Mouse (Mus musculus) thymus, postnatal 36 days (tissue): ENCODE results near the gene Lgr5.

Experiments
- DNase-seq, 2 experiments: peaks; one replicate each; pipeline ENCODE4 v3.0.0; 2022; ENCODE audit warnings: mixed read lengths in 2 of 2

The Lgr5 gene

GRCm38 (mm10) chr10:115587301-115587969 is at the start of gene Lgr5:
Gene Lgr5 (minus strand): TSS chr10:115587780.
- no peak for DNase-seq

GRCm38 (mm10) chr10:115626678-115627077 is 39.1 kb upstream of the Lgr5 start:
- DNase-seq = no peak

DNA sequence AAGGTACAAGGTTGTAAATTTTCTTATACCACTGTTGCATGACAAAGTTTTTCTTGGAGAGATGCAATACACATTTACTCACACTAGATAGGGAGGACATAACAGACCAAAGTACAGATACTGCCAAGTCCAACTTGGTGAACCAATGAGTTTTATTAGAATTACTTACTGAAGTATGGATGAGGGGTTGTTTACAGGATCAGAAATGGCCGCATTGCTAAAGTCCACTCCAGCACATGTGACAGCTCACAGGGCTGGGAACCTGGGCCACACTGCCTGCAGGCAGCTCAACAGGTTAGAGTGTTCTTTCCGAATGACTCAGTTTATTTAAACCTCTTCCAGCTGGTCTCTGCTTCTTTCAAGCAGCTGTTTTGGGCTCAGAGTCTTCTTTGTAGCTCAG is 37.4 kb upstream of the Lgr5 start:
- DNase-seq = no peak

GRCm38 (mm10) chr10:115623956-115624671 is 36.5 kb upstream of the Lgr5 start:
- peak in 1 of 2 experiments; percentile 4 for DNase-seq

GRCm38 (mm10) chr10:115623481-115623880 is 35.9 kb upstream of the Lgr5 start:
- no peak for DNase-seq

- no peak for DNase-seq
Measured at GRCm38 (mm10) chr10:115618288-115618856, 30.8 kb upstream of the Lgr5 start.

DNA sequence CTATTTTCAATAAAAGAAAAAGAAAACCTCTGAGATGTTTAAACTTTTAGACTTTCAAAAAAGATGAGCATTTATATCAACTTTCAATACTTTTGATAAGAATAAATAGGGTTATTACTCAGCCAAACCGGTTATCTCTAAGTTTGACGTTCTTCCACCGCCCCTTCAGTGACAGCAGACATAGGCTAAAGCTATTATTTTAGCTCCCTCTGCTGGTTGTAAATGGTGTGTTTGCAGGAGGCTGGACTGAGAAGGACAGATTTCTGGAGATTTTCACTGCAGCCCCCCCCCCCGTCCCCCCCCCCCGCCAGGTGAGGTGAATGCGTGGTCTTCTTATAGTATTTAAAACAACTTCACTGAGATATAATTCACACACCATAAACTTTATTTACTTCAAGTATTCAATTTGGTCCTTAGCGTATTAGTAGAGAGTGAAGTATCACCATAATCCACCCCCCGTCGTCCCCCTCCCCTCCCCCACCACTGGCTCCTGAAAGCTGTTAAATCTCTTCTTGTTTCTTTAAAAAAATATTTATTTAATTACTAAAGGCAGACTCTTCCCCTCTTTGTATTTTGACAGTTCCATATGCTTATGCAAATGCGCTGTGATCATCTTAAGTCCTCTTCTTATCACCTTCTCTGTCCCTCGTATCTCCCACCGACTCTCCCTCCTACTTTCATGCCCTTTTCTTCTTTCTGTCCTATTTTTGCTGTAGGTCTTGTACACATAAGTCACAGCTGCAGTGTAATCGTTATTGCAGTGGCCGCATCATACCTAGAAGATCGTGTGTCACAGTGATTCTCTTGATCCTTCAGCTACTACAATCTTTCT is 30.1 kb upstream of the Lgr5 start:
- no peak for DNase-seq

GRCm38 (mm10) chr10:115595748-115596147 is 8.2 kb upstream of the Lgr5 start:
- DNase-seq = no peak

GRCm38 (mm10) chr10:115593651-115594050 is 6.1 kb upstream of the Lgr5 start:
- no peak for DNase-seq

GRCm38 (mm10) chr10:115593221-115593620 is 5.6 kb upstream of the Lgr5 start:
- no peak for DNase-seq

GRCm38 (mm10) chr10:115587979-115588378 is 399 bp upstream of the Lgr5 start:
- DNase-seq = no peak

DNA sequence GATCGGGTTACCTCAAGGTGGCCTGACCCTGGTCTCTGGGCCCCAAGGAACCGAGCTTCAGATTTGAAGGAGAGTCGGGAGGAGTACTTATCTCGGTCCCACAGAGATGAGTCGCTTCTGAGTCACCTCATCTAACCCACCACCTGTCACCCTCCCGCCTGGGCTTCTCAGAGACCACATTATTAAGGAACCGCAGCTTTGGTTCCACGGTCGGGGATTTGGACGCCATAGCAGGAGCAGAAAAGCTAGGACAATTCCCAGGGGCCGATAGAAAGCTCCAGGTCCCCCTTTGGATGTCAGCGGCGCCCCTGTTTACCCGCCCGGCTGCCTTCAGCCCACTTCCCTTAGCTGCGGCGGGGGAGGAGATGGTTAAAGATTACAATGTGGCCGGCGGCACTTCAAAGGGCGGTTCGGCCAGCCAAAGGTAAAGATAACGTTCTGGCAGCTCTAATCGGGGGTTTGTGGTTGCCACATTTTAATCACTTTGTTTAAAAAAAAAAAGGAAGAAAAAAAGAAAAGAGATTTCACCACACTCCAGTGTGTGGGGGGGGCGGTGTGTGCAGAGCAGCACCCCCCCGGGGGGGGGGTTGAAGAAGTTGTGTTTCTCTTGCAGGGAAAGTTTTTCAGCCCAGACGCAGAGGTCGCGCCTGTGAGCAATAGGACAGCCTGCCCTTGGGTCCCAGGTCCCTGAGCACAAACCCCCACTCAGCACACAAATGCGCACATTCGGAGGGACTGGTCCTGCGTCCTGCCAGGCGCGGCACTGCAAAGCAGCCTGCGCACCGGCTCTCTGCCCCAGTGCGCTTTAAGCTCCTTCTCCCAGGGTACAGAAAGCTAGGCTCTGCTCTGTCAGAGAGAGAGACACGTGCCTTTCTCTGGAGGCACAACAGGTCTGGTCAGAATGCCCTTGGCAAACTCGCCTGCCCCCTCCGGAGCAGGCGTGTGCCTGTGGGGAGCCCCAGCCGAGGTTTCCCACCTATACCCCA is 1.0 kb downstream of the Lgr5 start:
- no peak for DNase-seq

DNA sequence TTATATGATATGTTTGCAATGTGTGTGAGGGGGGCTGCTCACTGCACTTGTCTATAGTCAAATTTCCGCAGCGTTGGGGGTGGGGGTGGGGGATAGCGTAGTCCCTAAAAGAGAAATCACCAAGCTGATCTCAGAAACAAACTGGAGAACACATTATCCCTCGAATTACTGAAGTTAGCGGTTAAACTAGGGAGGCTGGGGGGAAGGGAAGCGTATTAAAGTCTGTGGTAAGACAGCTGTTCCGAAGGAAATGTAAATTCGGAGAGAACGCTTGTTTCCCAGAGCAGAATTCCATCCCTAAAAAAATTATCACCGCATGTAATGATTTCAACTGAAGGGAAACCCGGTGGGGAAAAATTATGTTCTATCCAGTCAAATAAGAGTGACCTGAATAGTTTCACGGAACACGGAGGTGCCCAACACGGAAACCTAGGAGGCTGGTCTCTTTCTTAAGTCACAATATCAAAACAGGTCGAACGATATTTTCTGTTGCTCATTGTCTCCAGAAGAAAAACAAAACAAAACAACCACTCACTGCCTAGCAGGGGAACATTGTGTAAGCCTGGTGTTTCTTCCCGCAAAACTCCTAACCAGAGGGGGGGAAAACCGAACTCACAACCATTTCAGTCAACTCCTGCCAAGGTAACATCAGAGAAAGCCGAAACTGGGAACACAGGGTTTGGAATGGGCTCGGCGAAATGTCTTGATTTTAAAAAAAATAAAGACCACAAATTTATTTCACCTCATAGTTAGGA is 1.9 kb downstream of the Lgr5 start:
- DNase-seq = no peak

DNA sequence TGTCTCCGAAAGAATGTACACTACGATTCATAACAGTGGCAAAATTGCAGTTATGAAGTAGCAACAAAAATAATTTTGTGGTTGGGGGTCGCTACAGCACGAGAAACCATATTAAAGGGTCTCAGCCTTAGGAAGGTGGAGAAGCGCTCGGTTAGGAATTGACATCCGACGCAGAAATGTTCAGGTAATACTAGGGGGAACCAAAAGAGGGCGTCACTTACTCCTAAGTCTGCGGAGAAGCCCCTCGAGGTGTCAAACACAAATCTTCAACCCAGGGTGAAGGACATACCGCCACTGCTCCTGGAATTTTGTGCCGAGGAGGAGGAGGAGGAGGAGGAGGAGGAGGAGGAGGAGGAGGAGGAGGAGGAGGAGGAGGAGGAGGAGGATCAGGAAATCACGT is 2.9 kb downstream of the Lgr5 start:
- DNase-seq = no peak

GRCm38 (mm10) chr10:115583071-115583470 is 4.5 kb downstream of the Lgr5 start:
- DNase-seq = no peak

DNA sequence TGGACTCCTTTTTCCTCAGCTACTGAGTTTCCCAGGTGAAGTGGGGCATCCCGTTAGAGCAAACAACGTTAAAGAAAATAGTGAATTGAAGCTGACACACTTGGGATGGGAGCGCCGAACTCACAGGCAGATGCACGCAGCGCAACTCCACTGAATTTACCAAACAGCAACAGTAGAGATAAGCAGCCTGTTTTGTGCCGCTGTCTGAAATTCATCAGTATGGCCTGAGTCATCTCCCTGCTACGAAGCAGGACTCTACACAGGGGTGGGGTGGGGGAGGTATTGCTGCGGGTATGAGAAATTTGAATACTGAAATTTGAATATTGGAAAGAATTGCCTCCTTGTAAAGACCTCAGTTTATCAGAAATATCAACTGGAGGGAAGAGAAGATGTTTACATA is 5.6 kb downstream of the Lgr5 start:
- no peak for DNase-seq

DNA sequence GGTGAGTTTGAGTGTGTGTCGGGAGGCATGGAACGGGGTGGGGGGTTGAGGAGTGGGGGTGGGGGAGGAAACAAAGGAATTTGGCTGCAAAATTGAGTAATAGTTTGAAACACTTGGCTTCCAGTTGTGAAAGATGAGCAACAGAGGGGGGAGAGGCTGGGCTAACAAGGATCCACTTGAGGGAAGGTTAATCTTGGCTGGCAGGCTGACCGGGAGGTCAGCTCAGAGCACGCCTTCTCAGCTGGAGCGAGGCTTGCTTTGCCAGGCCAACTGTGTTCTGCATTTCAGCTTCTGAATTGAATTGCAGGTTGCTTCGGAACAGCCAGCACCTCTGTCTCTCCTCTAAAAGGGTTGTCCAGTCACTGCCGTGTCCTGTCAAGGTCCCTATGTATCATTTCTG is 8.1 kb downstream of the Lgr5 start:
- no peak for DNase-seq

GRCm38 (mm10) chr10:115579076-115579475 is 8.5 kb downstream of the Lgr5 start:
- DNase-seq = no peak

DNA sequence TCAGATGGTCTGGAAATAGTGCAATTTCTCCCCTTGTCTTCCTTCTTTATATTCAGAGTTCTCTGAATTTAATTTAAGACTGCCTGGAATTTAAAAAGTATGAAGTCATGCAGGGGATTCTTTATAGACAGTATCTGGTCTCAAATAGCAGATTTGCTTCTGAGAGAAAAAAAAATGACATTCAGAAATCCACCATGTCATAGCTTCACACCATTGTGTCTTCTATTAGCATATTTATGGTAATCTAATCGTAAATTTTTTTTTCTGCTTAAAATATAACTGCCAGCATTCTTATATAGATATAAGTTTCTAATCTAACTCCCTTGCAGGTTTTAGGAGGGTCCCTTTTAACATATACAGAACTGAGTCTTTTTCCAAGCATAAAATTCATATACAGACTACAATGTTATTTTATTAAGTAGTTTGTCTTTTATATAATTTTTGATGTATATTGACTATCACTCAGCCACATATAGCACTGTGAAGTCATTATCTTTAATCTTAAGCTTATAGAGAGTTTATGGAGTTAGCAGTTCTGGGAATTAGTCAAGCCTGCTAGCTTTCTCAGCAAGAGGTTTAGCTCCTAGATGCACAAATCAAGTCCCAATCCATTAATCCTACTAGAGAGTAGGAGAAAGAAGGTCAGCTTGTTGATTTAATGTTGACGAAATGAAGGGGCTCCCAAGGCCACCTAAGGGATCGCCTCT is 15.7 kb downstream of the Lgr5 start:
- DNase-seq = no peak

DNA sequence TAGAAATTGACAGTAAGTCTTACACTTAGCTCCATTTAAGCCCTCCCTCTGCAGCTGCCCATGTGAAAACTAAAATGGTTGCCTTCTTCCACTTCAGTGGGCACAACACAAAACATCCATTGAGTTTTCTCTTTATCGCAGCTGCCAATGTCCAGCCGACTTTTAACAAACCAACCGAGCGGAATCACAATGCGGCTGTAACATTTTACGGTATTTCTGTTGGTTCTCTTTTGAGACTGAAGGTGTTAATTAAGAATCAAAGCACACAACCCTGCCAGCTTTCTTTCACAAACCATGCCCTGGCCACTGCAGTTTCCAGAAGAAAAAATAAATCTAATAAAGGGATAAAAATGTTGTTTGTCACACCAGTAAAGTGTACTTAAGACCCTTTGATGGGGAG is 16.3 kb downstream of the Lgr5 start:
- DNase-seq = no peak

DNA sequence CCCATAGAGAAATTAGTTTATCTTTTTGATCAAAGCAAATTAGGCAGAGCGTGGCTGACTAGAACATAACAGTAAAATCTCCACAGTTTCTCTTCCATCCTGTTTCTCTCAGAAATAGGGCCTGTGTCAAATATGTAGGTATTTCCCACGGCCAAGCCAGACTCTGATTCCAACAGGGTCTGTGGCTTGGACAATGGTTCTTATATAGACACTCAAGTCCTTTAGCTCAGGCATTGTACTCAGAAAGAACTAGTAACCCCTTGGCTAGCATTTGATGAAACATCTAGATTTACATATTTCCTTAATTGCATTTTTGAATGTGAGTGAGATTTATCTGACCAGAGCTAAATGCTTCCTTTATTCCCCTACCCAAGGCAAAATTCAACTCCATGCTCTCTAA is 17.0 kb downstream of the Lgr5 start:
- no peak for DNase-seq
